Mouse (Mus musculus): Measurements from ENCODE around the gene Snph.

The Snph gene

GRCm38 (mm10) chr2:151632159-151632814 is at the start of gene Snph:
Snph (minus strand) TSS chr2:151632593.
- DNase-seq (ENCODE audit: low spot score in 2 of 2), result peak; percentile 71 to 84

GRCm38 (mm10) chr2:151676234-151676633 is 43.8 kb upstream of the Snph start:
- DNase-seq (ENCODE audit: low spot score in 2 of 2), result no peak

- no peak for DNase-seq (ENCODE audit: low spot score in 2 of 2)
These were observed 38.6 kb upstream of the Snph start for GRCm38 (mm10) chr2:151670968-151671329.

- DNase-seq (ENCODE audit: low spot score in 2 of 2), result no peak
These were observed 37.9 kb upstream of the Snph start for GRCm38 (mm10) chr2:151670026-151670967.

- DNase-seq (ENCODE audit: low spot score in 2 of 2), result no peak
These were observed 36.0 kb upstream of the Snph start, which contains the start of gene Rad21l for GRCm38 (mm10) chr2:151668433-151668832. Rad21l (minus strand) TSS chr2:151668533.

- no peak for DNase-seq (ENCODE audit: low spot score in 2 of 2)
These were observed 19.7 kb upstream of the Snph start for GRCm38 (mm10) chr2:151652053-151652452.

GRCm38 (mm10) chr2:151636015-151636402 is 3.6 kb upstream of the Snph start:
- DNase-seq (ENCODE audit: low spot score in 2 of 2), result no peak

GRCm38 (mm10) chr2:151635362-151636014 is 3.1 kb upstream of the Snph start:
- peak in 1 of 2 experiments; percentile 26 for DNase-seq (ENCODE audit: low spot score in 2 of 2)

GRCm38 (mm10) chr2:151634903-151635302 is 2.5 kb upstream of the Snph start:
- DNase-seq (ENCODE audit: low spot score in 2 of 2), result peak in 1 of 2 experiments; percentile 21

GRCm38 (mm10) chr2:151632982-151633381 is 589 bp upstream of the Snph start:
- DNase-seq (ENCODE audit: low spot score in 2 of 2), result no peak

GRCm38 (mm10) chr2:151631406-151632158 is 811 bp downstream of the Snph start:
- DNase-seq (ENCODE audit: low spot score in 2 of 2), result peak in 1 of 2 experiments; percentile 45

- DNase-seq (ENCODE audit: low spot score in 2 of 2), result no peak
These were observed 3.1 kb downstream of the Snph start for GRCm38 (mm10) chr2:151629310-151629709.

- DNase-seq (ENCODE audit: low spot score in 2 of 2), result peak in 1 of 2 experiments; percentile 13
These were observed 4.4 kb downstream of the Snph start for GRCm38 (mm10) chr2:151628011-151628410.

- DNase-seq (ENCODE audit: low spot score in 2 of 2), result no peak
These were observed 6.1 kb downstream of the Snph start for GRCm38 (mm10) chr2:151626296-151626695.

- no peak for DNase-seq (ENCODE audit: low spot score in 2 of 2)
These were observed 8.6 kb downstream of the Snph start for GRCm38 (mm10) chr2:151623776-151624175.

GRCm38 (mm10) chr2:151616551-151617329 is 15.7 kb downstream of the Snph start:
- no peak for DNase-seq (ENCODE audit: low spot score in 2 of 2)

- DNase-seq (ENCODE audit: low spot score in 2 of 2), result peak; percentile 63 to 76
These were observed 16.6 kb downstream of the Snph start for GRCm38 (mm10) chr2:151615779-151616178.

GRCm38 (mm10) chr2:151609974-151610373 is 22.4 kb downstream of the Snph start:
- DNase-seq (ENCODE audit: low spot score in 2 of 2), result no peak

GRCm38 (mm10) chr2:151608435-151608834 is 24.0 kb downstream of the Snph start:
- DNase-seq (ENCODE audit: low spot score in 2 of 2), result no peak

GRCm38 (mm10) chr2:151605437-151605987 is 26.9 kb downstream of the Snph start:
- DNase-seq (ENCODE audit: low spot score in 2 of 2), result peak; percentile 67 to 88
